Mouse (Mus musculus) G1E (cell line): ENCODE results near the gene Akap13. TPM values are rescaled to one million over a fixed set of nuclear protein-coding genes. Genes with fewer than 3 reads are reported as not detected.

Source experiments
- ATAC-seq: 2 replicates; pipeline ENCODE4 v1.8.0; 2016; ENCODE audit warnings: mild to moderate bottlenecking; ENCODE audit not compliant: insufficient number of reproducible peaks, poor library complexity, low FRiP score, severe bottlenecking; ENCODE audit errors: extremely low read depth
- DNase-seq: peaks from one replicate; pipeline ENCODE4 v3.0.0; 2012; ENCODE audit warnings: low spot score
- H3K27me3 ChIP-seq: 2 replicates; pipeline ENCODE4 v1.6.1; 2012; ENCODE audit warnings: mild to moderate bottlenecking, low read length, inconsistent platforms; ENCODE audit not compliant: insufficient read depth
- H3K36me3 ChIP-seq: replicated peaks from 2 replicates; pipeline ENCODE3; 2012; ENCODE audit warnings: mild to moderate bottlenecking, inconsistent platforms
- H3K4me1 ChIP-seq: 2 replicates; pipeline ENCODE4 v1.6.1; 2012; ENCODE audit warnings: low read depth, low read length, inconsistent platforms, mixed read lengths; ENCODE audit not compliant: insufficient read depth
- H3K4me3 ChIP-seq: 2 replicates; pipeline ENCODE4 v1.5.1; 2012; ENCODE audit warnings: low read depth, mild to moderate bottlenecking, inconsistent platforms, low read length, moderate library complexity, mixed read lengths
- H3K9me3 ChIP-seq: replicated peaks from 2 replicates; pipeline ENCODE4 v1.6.1; 2012; ENCODE audit warnings: inconsistent platforms
- CTCF ChIP-seq: IDR thresholded peaks from 2 replicates; pipeline ENCODE4 v1.5.1; 2012; ENCODE audit warnings: low read depth, low read length, inconsistent platforms, mixed read lengths
- GATA1 ChIP-seq: IDR thresholded peaks from 2 replicates; pipeline ENCODE4 v1.6.1; 2012; ENCODE audit warnings: borderline replicate concordance, low read length, inconsistent platforms, mixed read lengths
- GATA2 ChIP-seq: IDR thresholded peaks from 2 replicates; pipeline ENCODE4 v1.6.1; 2012; ENCODE audit warnings: low read depth, low read length, inconsistent platforms, borderline replicate concordance
- POLR2AphosphoS5 ChIP-seq: IDR thresholded peaks from 2 replicates; pipeline ENCODE4 v1.6.1; 2012; ENCODE audit warnings: low read depth, low read length, inconsistent platforms; ENCODE audit not compliant: insufficient replicate concordance
- TAL1 ChIP-seq: conservative IDR thresholded peaks from 2 replicates; pipeline ENCODE4 v1.6.1; 2012; ENCODE audit warnings: low read depth, low read length, inconsistent platforms, mixed read lengths
- polyA plus RNA-seq: library from polyadenylated mRNA; stranded (reverse); fragments of >175 nt; gene quantifications from 2 replicates; pipeline ENCODE4 v1.2.3, GENCODE M21; 2012
- total RNA-seq, 2 experiments: library from RNA; stranded (forward) in 1 of 2; stranded (reverse) in 1 of 2; fragments of 200-1000 nt in 1 of 2; fragments of >200 nt in 1 of 2; fragmentation: Nextera tagmentation in 1 of 2; gene quantifications; 2 replicates each; pipeline ENCODE4 v1.2.3; 2014 to 2017

Akap13 gene
- total and polyA plus RNA-seq, 3 experiments: 2.8 to 123 (median 47.0) TPM

DNA sequence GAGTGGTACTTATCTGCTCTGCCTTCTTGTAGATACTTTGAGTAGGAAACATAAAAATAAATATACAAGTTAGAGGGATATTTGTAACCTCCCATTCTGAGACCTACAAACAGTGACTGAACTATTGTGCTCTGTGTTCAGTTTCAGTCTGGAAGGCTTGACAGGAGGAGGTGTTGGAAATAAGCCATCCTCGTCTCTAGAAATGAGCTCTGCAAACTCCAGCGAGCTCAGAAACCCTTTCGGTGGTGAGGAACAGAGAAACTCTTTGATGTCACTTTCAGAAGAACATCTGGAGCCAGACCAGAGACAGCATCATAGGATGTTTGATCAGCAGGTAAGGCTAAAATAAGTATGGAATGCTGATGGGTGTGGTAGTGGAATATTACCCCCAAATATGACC, 229.6 kb downstream of the Akap13 start:
- no peak for ATAC-seq
- Histone ChIP-seq H3K27me3 (no peaks in the 10 kb centered on the region), H3K9me3 (no peaks in the 10 kb centered on the region), H3K36me3 (peaks cover 43% of the 10 kb centered on the region), H3K4me3 (no peak overlapping the region), H3K4me1 (peaks cover 8% of the 10 kb centered on the region)
- DNase-seq: no peak
- TF ChIP-seq CTCF (no peak), POLR2AphosphoS5 (no peak), TAL1 (no peak), GATA1 (no peak), GATA2 (no peak)

DNA sequence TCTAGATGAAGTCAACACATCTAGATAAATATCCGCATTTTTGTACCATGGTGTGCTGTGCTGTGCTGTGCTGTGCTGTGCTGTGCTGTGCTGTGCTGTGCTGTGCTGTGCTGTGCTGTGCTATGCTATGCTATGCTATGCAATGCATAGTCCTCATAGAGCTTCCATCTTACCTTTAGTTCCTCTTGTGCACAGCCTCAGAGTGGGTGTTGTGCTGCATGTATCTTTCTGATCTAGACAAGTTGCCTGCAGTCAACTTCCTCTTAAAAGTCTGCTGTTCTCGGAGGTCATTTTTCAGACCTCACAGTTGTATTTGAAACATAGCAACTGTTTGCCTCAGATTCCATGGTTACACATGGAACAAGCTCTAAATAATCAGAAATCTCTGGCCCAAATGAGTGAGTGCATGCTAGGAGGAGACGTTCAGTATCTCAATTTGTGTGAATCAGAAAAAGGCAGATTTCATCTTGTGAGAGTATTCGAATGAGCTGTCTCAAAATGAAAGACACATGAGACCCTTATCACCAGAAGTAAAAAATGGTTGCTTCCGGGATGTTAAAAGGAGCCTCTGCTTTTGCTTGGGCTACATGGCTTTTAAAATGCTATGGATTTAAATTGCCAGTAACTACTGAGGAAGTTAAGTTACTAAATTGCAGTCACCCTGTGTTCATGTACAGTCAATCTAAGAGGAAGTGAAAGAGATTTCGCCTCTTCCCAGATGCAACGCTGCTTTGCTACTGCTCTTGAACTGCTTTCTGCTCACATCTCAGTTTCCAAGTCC, 230.9 kb downstream of the Akap13 start:
- H3K4me1 ChIP-seq: peaks cover 8% of the 10 kb centered on the region
- no peak overlapping the region for H3K4me3 ChIP-seq
- ATAC-seq (peak; percentile 83), DNase-seq (peak; percentile 6)
- H3K27me3 ChIP-seq: no peaks in the 10 kb centered on the region
- H3K36me3 ChIP-seq: peaks cover 46% of the 10 kb centered on the region
- TF ChIP-seq GATA2: no peak
- TF ChIP-seq CTCF: no peak
- TF ChIP-seq POLR2AphosphoS5: no peak
- no peak for TF ChIP-seq GATA1
- no peak for TF ChIP-seq TAL1
- no peaks in the 10 kb centered on the region for H3K9me3 ChIP-seq

DNA sequence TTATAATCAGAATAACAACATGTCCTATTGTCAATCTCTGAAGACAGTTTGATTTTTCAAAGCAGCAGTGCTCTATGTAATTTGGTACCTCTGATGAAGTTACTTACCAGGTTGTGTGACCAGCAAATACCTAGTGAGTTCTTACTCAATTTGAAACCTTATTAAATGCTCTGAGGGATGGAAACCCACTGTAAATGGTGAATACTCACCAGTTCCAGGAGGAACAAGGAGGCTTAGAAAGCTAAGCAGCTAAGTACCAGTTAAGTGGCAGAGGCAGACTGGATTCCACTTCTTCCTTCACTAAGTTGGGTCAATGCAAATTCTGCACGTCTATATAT, 231.5 kb downstream of the Akap13 start:
- TF ChIP-seq CTCF (no peak), TAL1 (no peak), POLR2AphosphoS5 (no peak), GATA1 (no peak), GATA2 (no peak)
- DNase-seq: no peak
- Histone ChIP-seq H3K4me3 (no peak overlapping the region), H3K27me3 (no peaks in the 10 kb centered on the region), H3K9me3 (no peaks in the 10 kb centered on the region), H3K4me1 (peaks cover 8% of the 10 kb centered on the region), H3K36me3 (peaks cover 46% of the 10 kb centered on the region)
- no peak for ATAC-seq

DNA sequence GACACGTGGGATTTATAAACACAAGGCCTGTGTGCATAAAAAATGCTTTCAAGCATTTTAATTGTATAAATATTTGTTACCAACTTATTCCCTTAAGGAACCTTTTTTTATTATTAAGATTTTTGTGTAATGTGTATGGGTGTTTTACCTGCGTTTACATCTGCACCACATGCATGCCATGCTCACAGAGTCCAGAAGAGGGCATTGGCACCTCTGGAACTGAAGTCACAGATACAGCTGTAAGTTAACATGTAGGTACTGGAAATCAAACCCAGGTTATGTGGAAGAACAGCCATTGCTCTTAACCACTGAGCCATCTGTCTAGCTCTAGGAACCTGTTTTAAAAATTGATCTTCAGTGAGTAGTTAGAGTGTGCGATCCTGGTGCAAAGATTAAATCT, 232.8 kb downstream of the Akap13 start:
- no peak for DNase-seq
- Histone ChIP-seq H3K4me1 (peaks cover 8% of the 10 kb centered on the region), H3K36me3 (peaks cover 44% of the 10 kb centered on the region), H3K9me3 (no peaks in the 10 kb centered on the region), H3K27me3 (no peaks in the 10 kb centered on the region), H3K4me3 (no peak overlapping the region)
- ATAC-seq: no peak
- TF ChIP-seq POLR2AphosphoS5 (no peak), TAL1 (no peak), GATA1 (no peak), CTCF (no peak), GATA2 (no peak)

DNA sequence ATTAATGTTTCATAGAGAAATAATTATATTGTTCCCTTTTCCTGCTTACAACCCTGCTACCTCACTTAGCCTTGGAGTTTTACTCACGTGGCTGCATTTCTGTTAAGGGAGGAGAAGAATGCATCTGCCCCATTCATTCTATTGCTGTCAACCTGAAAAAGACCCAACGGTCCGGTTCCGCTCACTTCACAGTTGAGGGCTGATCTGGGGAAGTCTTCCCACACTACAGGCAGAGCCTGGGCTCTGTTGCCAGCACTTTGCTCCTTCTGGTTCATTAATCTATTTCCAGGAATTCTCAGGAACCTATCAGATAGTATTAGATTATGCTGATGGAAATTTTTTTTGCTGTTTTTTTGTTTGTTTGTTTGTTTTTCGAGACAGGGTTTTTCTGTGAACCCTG, 239.4 kb downstream of the Akap13 start:
- H3K4me1 ChIP-seq: no peaks in the 10 kb centered on the region
- no peak for DNase-seq
- no peaks in the 10 kb centered on the region for H3K27me3 ChIP-seq
- ATAC-seq: no peak
- H3K9me3 ChIP-seq: no peaks in the 10 kb centered on the region
- TF ChIP-seq CTCF: no peak
- TF ChIP-seq GATA2: no peak
- no peak for TF ChIP-seq TAL1
- no peak for TF ChIP-seq GATA1
- TF ChIP-seq POLR2AphosphoS5: no peak
- peaks cover 39% of the 10 kb centered on the region for H3K36me3 ChIP-seq
- H3K4me3 ChIP-seq: no peak overlapping the region

DNA sequence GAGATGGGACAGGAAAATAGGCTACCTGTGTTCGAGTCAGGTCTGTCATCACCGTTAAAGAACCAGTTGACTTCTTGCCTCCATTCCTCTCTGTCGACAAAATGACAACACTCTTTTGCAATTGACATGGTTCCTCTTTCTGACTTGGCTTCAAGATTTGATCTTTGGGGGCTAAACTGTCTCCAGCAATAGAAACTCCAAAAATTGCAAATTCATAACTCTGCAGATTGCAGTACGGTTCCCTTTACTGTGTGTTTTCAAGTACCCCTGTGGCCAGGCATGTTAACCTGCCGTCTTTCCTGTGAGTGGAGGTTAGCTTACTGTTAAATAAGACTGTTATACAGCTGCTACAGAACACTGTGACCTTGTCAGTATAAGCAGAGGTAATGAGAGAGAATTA, 244.5 kb downstream of the Akap13 start:
- no peaks in the 10 kb centered on the region for H3K4me1 ChIP-seq
- ATAC-seq: no peak
- H3K27me3 ChIP-seq: no peaks in the 10 kb centered on the region
- no peaks in the 10 kb centered on the region for H3K9me3 ChIP-seq
- peaks cover 58% of the 10 kb centered on the region for H3K36me3 ChIP-seq
- DNase-seq: no peak
- no peak overlapping the region for H3K4me3 ChIP-seq
- no peak for TF ChIP-seq GATA2
- no peak for TF ChIP-seq POLR2AphosphoS5
- TF ChIP-seq CTCF: no peak
- TF ChIP-seq TAL1: no peak
- TF ChIP-seq GATA1: no peak
